In the genomic region with DNA sequence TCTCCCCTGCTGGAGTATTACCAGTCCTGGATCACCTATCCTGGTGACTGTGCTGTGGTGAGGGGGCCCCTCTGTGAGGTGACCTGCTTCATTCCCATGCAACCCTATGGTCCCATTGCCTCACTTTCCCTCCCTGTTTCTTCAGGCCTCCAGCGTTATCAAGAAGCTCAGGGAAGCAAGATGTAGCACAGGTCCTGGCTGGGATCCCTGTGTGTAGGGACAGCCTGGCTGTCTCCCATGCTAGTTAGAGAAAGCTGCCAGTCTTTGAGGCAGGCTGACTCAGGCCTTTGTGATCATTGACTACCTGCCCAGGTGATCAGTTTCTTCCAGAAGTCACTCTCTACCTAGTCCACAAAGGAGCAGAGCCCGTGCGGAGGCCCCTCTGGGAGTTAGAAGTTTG, we compare ENCODE assay signal across 17 mouse cellular contexts.
"Had no signal": no experiment of that assay in that cellular context is flagged by ENCODE, and none has a peak within 500 bp of the region (broad histone marks: within the 10 kb centered on the region; RNA-seq: fewer than 3 reads in every experiment).

No protein-coding gene starts in this region.

- H3K27me3 ChIP-seq: limb, embryonic 12.5 days; limb, embryonic 13.5 days; limb, embryonic 15.5 days; liver, embryonic 12.5 days; liver, embryonic 13.5 days; liver, embryonic 15.5 days; lung, embryonic 15.5 days; megakaryocyte, embryonic 14.5 days; midbrain, embryonic 12.5 days; midbrain, embryonic 13.5 days; midbrain, embryonic 15.5 days; neural tube, embryonic 12.5 days had no signal

- H3K4me1 ChIP-seq: limb, embryonic 10.5 days; limb, embryonic 12.5 days; limb, embryonic 15.5 days; liver, embryonic 15.5 days; midbrain, embryonic 10.5 days; midbrain, embryonic 12.5 days; midbrain, embryonic 13.5 days; neural tube, embryonic 12.5 days had no signal

- H3K27ac ChIP-seq: limb, embryonic 10.5 days; limb, embryonic 12.5 days; limb, embryonic 13.5 days; limb, embryonic 15.5 days; liver, embryonic 12.5 days; liver, embryonic 13.5 days; liver, embryonic 14.5 days; liver, embryonic 15.5 days; lung, embryonic 15.5 days; macrophage; midbrain, embryonic 10.5 days; midbrain, embryonic 12.5 days; midbrain, embryonic 13.5 days; midbrain, embryonic 15.5 days; neural tube, embryonic 12.5 days had no signal

- H3K4me3 ChIP-seq: limb, embryonic 10.5 days; limb, embryonic 12.5 days; limb, embryonic 13.5 days; limb, embryonic 15.5 days; liver, embryonic 12.5 days; liver, embryonic 13.5 days; liver, embryonic 15.5 days; lung, embryonic 15.5 days; megakaryocyte, embryonic 14.5 days; midbrain, embryonic 10.5 days; midbrain, embryonic 12.5 days; midbrain, embryonic 13.5 days; midbrain, embryonic 15.5 days; myocyte; neural tube, embryonic 12.5 days had no signal
